Mouse (Mus musculus): ENCODE measurements around the gene Birc2.
"Not testable (repeated sequence)": the region's sequence is repeated elsewhere in the genome, so short reads cannot be mapped to it uniquely, and the experiment has no call there.

The Birc2 gene

DNA sequence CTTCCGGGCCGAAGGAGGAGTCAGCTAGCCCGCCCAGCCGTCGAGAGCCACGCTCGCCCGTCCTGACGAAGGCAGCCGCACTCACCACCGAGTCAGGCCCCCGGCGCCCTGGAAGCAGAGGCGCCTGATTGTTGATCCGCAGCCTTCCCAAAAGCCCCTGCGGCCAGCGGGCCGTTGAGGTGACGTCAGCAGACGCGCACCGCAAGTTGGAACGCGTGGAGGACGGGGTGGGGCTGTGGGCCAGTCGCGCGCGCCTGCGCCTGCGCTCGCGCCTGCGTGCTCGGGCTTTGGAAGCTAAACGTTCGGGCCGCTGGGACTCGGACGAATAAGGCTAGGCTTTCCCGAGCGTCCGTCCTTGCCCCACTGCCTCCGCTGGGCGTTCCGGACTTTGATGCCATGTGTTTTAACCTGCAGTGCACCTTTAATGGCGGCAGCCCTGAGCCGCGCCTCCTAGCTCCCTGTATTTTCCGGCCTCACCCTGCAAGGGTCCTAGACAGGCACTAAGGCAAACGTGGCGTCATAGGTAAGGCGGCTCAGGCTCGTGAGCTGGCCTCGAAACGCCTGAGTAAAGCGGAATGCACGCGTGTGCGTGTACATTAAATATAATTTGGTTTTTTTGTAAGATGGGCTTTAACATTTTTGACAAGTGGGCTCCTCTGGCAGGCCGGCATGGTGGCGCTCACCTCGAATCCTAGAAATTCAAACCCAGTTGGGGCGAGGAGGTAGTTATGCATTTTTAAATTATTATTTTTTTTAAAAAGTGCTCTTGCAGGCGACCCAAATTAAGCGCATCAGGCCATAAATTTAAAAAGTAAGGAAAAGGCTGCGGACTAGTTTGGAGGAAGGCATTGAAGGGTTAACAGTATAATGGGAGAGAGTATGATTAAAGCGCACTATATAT, at the start of gene Birc2:
Gene Birc2, minus strand, starts transcription at position 160 of the 901 bp plus-strand sequence.
- peak; percentile 88 to 89 for DNase-seq (ENCODE audit: low spot score in 2 of 2)

GRCm38 (mm10) chr9:7884346-7884745, 47.5 kb upstream of the Birc2 start:
- DNase-seq (ENCODE audit: low spot score in 2 of 2) = no peak

DNA sequence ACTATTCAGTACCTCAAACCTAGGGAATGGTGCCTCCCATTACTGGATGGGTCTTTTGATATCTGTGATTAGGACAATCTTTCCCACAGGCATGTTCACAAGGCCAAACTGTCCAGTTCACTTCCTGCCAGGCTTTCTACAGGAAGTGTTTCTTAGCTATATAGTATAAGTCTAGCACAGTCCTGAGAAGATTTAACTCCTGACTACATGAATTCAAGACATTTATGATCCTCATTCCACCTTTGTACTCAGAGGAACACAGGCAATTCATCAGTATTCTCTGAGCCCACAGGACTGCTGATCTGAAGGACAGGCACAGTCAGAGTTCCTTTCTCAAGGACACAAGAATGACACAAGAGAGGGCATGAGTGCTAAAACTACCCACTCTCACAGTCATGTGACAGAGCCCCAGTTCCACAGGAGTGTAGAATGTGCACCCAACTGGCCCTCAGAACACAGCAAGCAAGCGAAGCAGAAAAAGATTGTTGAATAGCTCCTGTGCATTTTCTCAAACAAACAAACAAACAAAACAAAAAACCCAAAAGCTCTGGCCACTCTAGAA, 45.5 kb upstream of the Birc2 start:
- no peak for DNase-seq (ENCODE audit: low spot score in 2 of 2)

- no peak for DNase-seq (ENCODE audit: low spot score in 2 of 2)
Observed at GRCm38 (mm10) chr9:7873511-7874211, 36.8 kb upstream of the Birc2 start.

DNA sequence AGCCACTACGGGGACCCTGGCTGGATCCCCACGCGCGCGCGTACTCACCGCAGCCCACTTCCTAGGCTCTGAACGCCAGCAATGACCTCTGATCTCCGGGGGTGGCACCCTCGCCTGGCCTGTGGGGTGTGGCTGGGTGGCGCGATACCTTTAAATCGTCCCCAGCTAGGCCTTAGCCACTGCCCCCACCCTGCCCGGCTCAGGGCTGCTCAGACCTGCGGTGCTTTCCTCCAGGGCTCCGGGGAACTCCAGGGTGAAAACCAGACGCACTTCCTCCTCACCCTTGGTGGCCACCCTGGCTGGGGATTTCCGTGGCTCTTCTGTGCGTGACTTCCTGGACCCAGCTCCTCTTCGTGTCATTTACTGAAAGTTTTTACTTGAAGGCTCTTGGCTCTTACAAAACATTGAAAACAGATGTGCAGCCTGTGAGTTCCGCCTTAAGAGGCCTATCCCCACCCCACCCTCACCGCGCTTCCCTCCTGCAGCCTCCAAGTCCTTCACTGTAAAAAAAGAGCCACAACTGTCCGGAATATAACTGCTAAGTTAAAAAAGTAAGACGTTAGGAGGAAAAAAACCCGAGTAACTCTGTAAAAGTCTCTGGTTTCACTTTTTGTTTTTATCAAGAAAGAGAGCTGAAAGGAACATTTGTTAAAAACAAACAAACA, 36.0 kb upstream of the Birc2 start, which contains the start of gene Birc3:
Gene Birc3, minus strand, starts transcription at position 412 of the 665 bp plus-strand sequence.
- DNase-seq (ENCODE audit: low spot score in 2 of 2) = peak; percentile 74 to 76

- no peak for DNase-seq (ENCODE audit: low spot score in 2 of 2)
Observed at GRCm38 (mm10) chr9:7872044-7872774, 35.3 kb upstream of the Birc2 start.

DNA sequence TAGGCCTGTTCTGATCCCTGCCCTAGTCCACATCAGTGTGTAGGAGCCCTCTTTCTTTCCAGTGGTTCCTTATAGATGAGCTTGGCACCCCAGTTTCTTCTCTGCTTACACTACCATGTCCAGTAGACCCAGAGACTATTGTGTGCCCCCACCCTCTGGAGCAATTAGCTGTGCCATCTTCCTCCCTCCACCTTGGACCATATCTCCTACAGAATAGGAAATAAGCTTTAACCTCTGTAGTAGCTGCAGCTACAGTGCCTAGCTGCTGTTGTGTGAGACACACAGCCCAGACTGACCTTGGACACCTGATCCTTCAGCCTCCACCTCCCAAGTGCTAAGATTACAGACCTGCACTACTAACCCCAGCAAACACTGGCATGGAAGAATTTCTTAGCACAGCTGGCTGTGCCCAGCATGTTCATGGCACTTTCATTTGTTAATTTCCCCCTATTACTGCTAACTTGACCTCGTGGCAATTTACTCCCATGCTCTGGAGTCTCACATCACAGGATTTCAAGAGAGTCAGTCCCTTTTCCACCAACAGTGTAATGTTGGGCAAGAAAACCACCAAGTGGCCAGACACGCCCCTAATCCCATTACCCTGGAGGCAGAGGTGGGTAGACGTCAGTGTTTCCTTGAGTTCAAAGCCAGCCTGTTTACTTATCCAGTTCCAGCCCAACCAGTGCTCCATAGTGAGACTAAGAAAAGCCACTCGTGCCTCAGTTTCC, 34.6 kb upstream of the Birc2 start:
- DNase-seq (ENCODE audit: low spot score in 2 of 2) = no peak

GRCm38 (mm10) chr9:7870556-7871315, 33.9 kb upstream of the Birc2 start:
- DNase-seq (ENCODE audit: low spot score in 2 of 2) = no peak

DNA sequence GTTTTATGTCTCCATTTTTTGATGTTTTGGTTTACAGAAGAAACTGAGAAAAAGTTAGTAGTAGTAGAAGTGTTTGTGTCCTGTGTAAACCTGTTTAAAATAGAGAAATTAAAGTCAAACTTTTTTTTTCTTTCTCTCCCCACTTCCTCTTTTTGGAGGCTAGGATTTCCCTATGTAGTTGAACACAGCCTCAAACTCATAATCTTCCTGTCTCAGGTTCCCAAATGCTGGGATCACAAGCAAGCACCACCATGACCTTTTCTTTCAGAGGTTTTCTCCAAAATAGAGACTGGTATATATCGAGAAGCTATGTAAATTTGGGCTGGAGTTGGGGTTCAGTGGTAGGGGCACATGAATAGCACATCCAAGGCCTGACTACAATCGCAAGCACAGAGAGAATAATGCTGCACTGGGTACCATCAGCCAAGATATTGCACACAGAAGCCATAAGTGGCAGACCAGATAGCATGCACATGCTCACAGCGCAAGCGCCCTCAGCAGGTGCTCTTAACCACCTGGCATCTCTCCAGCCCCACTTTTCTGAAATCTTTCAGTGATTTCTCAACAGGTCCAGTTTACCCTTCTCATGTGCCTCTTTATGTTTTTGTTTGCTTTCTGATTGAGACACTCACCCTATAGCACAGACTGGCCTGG, 32.1 kb upstream of the Birc2 start:
- DNase-seq (ENCODE audit: low spot score in 2 of 2) = no peak

DNA sequence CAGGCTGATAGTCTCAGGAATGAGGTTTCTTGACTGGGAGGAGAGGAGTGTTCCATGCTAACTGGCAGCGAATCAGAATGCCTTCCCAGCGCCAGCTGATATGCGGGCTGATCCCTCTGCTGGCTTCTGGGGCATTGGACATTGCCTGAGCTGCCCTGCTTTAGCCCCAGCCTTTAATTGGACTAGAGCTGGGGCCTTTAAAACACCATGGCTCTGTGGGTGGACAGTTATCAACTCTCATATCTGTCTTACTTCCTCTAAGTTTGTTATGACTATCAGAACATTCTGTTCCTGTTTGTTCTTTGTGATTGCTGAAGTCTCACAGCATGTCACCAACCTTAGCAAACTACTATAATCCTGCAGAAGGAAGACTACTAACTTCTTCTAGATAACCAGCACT, 31.1 kb upstream of the Birc2 start:
- no peak for DNase-seq (ENCODE audit: low spot score in 2 of 2)

DNA sequence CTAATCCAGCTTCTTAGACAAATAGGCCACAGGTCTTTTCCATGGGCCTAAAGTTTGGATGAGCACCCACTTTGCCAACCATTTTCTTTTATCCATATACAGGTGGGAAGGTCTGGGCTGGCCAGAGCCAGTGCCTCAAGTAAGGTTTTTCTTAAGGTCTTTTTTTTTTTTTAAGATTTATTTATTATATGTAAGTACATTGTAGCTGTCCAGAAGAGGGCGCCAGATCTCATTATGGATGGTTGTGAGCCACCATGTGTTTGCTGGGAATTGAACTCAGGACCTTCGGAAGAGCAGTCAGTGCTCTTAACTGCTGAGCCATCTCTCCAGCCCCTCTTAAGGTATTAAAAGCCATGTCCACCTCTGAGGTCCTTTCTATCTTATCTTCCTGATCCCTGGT, 30.1 kb upstream of the Birc2 start:
- not testable (repeated sequence) for DNase-seq (ENCODE audit: low spot score in 2 of 2)

- DNase-seq (ENCODE audit: low spot score in 2 of 2) = no peak
Observed at GRCm38 (mm10) chr9:7860976-7861375, 24.1 kb upstream of the Birc2 start.

DNA sequence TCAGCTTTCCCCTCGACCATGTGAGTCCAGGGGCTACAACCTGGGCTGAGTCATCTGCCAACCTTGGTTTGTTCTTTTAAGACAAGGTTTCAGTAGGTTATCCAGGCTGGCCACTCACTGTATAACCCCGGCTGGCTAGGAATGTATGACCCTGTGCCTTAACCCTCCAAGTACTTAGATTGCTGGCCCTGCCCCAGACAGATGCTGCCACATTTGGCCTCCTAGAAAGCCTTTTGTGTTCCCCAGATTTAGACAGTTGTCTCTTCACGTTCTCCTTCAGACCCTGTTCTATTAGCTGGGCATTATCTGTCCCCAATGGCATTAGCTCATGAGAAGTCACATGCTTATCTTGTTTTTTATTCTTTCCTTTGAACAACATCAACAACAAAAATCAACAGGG, 19.0 kb upstream of the Birc2 start:
- DNase-seq (ENCODE audit: low spot score in 2 of 2) = no peak

- DNase-seq (ENCODE audit: low spot score in 2 of 2) = no peak
Observed at GRCm38 (mm10) chr9:7855374-7855773, 18.5 kb upstream of the Birc2 start.

GRCm38 (mm10) chr9:7854196-7854595, 17.3 kb upstream of the Birc2 start:
- DNase-seq (ENCODE audit: low spot score in 2 of 2) = not testable (repeated sequence)

DNA sequence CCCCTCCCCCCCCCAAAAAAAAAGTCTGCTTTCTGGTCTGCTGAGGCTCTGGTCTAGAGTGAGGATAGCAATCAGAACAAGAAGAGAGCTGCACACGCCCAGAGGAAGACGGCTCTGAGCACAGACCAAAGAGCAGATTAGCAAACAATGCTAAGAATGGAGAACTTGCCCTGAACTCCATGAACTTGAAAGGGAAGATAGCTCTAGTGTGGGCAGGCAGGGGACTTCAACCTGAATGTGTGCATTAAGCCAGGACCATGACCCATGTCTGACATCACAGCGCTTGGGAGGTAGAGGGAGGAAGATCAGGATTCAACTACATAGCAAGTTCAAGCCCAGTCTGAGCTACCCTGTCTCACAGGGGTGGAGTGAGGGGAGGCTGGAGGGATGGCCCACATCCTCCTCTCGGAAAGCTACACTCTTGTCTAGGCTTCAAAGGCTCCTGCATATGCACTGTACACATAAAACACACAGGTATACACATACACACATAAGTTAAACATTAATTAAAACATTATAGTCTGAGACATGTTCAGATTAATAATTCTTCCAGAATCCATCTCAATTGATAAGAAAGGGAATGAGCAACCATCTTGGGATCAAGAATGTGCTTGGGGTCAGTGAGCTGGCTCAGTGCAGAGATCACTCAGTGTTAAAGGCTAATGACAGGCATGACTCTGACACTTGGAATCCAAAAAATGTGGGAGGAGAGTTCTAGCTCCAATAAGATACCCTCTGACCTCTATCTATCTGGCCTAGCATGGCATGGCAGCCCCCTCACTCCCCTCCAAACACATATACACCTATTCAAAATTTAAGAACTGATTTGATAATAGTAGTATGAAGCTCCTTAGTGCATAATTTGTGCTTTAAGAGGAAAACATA, 15.7 kb upstream of the Birc2 start:
- DNase-seq (ENCODE audit: low spot score in 2 of 2) = no peak

DNA sequence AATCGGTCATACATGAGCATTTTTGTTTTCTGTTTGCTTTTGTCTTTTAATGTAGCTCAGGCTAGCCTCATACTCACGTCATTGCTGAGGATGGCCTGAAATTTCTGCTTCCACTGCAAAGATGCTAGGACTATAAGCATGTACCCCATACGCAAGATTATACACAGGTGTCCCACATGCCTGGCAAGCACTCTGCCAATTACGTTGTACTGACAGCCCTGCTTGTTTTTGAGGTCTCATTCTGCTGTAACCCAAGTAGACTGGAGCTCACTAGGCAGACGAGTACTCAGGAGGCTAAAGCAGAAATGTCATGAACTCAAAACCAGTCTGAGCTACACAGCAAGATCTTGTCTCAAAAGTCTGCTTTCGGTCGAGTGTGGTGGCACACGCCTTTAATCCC, 15.0 kb upstream of the Birc2 start:
- DNase-seq (ENCODE audit: low spot score in 2 of 2) = no peak

- DNase-seq (ENCODE audit: low spot score in 2 of 2) = no peak
Observed at GRCm38 (mm10) chr9:7848191-7848590, 11.3 kb upstream of the Birc2 start.

Data from spleen, postnatal 14 days (tissue).